Mouse (Mus musculus) cortical plate, adult 2 months (tissue): ENCODE data around the gene Mboat2.

Source experiments
- CTCF ChIP-seq: fragments of 200-500 bp; IDR thresholded peaks from 2 replicates; pipeline ENCODE4 v1.5.1; 2011; ENCODE audit warnings: mild to moderate bottlenecking, control low read depth, low read length; ENCODE audit not compliant: insufficient read depth; ENCODE audit errors: extremely low read depth
- POLR2A ChIP-seq: fragments of 200-500 bp; IDR thresholded peaks from 2 replicates; pipeline ENCODE4 v1.6.1; 2011; ENCODE audit warnings: mild to moderate bottlenecking, low read length, control low read depth; ENCODE audit not compliant: insufficient read depth; ENCODE audit errors: extremely low read depth

- TF ChIP-seq CTCF (no peak), POLR2A (no peak)
Observed at GRCm38 (mm10) chr12:24822831-24823230, 7.8 kb upstream of the Mboat2 start.
